Mouse (Mus musculus) stomach, embryonic 14.5 days (tissue): ENCODE data around the gene 4930426L09Rik. TPM values are rescaled to one million over a fixed set of nuclear protein-coding genes. Genes with fewer than 3 reads are reported as not detected.

Experiments used
- ATAC-seq: fragments of 200-750 bp; cut with Nextera tagmentation; 2 replicates; pipeline ENCODE4 v1.8.0; 2017; ENCODE audit warnings: low read depth, moderate TSS enrichment; ENCODE audit not compliant: insufficient number of reproducible peaks, insufficient read depth, low FRiP score
- H3K27ac ChIP-seq: fragments of 300-500 bp; sonication (generic); 2 replicates; pipeline ENCODE4 v1.5.1; 2014; ENCODE audit warnings: mild to moderate bottlenecking, low read length, moderate library complexity, mixed read lengths
- H3K27me3 ChIP-seq: fragments of 300-500 bp; sonication (generic); 2 replicates; pipeline ENCODE4 v1.6.1; 2014; ENCODE audit warnings: low read length, control low read depth, mixed read lengths; ENCODE audit not compliant: control insufficient read depth, insufficient read depth
- H3K36me3 ChIP-seq: fragments of 300-500 bp; sonication (generic); 2 replicates; pipeline ENCODE4 v1.6.1; 2014; ENCODE audit warnings: mild to moderate bottlenecking, control low read depth, low read length, moderate library complexity, mixed read lengths; ENCODE audit not compliant: control insufficient read depth, insufficient read depth
- H3K4me1 ChIP-seq: fragments of 300-500 bp; sonication (generic); 2 replicates; pipeline ENCODE4 v1.6.1; 2014; ENCODE audit warnings: low read length, control low read depth, mixed read lengths; ENCODE audit not compliant: control insufficient read depth, insufficient read depth
- H3K4me2 ChIP-seq: fragments of 300-500 bp; sonication (generic); replicated peaks from 2 replicates; pipeline ENCODE4 v1.6.1; 2014; ENCODE audit warnings: low read depth, low read length, control low read depth
- H3K4me3 ChIP-seq: fragments of 300-500 bp; sonication (generic); 2 replicates; pipeline ENCODE4 v1.5.1; 2014; ENCODE audit warnings: low read depth, low read length, control low read depth
- H3K9ac ChIP-seq: fragments of 300-500 bp; sonication (generic); replicated peaks from 2 replicates; pipeline ENCODE4 v1.6.1; 2014; ENCODE audit warnings: low read depth, mild to moderate bottlenecking, control low read depth, low read length, moderate library complexity, mixed read lengths
- H3K9me3 ChIP-seq: fragments of 300-500 bp; sonication (generic); 2 replicates; pipeline ENCODE4 v1.6.1; 2016; ENCODE audit warnings: low read depth, low read length, control low read depth; ENCODE audit not compliant: control insufficient read depth
- WGBS: fragments of 180-500 bp; shearing (Covaris S2); extraction: QIAGEN DNeasy Blood & Tissue Kit; methylation state at CpG from one replicate; pipeline ENCODE4 v1.1.7; 2014; 5-methylcytosine and 5-hydroxymethylcytosine counted together
- polyA plus RNA-seq: library from polyadenylated mRNA; unstranded; fragments of >200 nt; fragmentation: Nextera tagmentation; extraction: Ambion mirVana; gene quantifications from 2 replicates; pipeline ENCODE4 v1.2.1, GENCODE M21; 2014

Gene 4930426L09Rik
- polyA plus RNA-seq, 1 experiment from 2014 or later = 0.72 TPM

DNA sequence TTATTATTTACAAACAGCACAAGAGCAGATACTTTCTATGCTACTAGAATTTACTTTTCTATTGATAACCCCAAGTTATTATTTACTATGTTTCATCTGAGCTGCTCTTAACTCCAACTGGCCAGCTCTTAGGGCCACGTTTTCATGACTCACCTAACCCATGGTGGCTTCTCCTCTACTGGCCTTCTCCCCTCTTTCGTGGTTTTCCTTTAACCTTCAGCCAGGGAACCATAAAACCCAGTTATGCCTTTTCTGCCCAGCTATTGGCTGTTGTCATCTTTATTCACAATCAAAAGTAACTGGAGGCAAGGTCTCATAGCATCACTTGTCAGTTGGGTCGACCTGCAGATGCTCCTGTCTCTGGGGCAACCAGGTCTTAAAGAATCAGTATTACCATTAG lies 12.6 kb upstream of the 4930426L09Rik start:
- Histone ChIP-seq H3K9ac (no peak overlapping the region), H3K27ac (no peak overlapping the region), H3K36me3 (no peaks in the 10 kb centered on the region), H3K4me2 (no peak overlapping the region), H3K27me3 (no peaks in the 10 kb centered on the region), H3K4me3 (no peak overlapping the region), H3K4me1 (no peaks in the 10 kb centered on the region), H3K9me3 (0 out of 2 replicates have a peak, but pooled peaks cover 6% of the 10 kb centered on the region)
- no peak for ATAC-seq
- WGBS = 87% methylated on average over 3 of the region's 3 CpGs

DNA sequence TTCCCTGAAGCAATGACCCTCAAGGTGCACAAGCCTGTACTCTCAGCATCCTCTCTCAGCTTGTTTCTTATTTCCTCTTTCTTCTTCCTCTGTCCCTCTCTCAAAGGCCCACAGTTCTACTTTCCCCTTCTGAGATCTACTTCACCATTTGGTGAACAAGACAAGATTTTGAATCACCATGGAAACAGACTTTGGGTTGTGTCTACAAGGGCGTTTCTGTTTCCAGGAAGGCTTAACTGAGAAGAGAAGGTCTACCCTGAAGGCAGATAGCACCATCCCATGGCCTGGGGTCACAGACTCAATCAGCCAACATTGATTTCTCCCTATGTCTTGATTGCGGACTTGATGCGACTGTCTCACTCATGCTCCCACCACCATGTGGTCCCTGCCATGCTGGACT lies 9.3 kb upstream of the 4930426L09Rik start:
- Histone ChIP-seq H3K27ac (no peak overlapping the region), H3K4me3 (no peak overlapping the region), H3K4me2 (no peak overlapping the region), H3K9me3 (0 out of 2 replicates have a peak, but pooled peaks cover 6% of the 10 kb centered on the region), H3K27me3 (no peaks in the 10 kb centered on the region), H3K9ac (no peak overlapping the region), H3K36me3 (no peaks in the 10 kb centered on the region), H3K4me1 (no peaks in the 10 kb centered on the region)
- ATAC-seq = no peak
- WGBS = 84% methylated on average over 3 of the region's 3 CpGs

DNA sequence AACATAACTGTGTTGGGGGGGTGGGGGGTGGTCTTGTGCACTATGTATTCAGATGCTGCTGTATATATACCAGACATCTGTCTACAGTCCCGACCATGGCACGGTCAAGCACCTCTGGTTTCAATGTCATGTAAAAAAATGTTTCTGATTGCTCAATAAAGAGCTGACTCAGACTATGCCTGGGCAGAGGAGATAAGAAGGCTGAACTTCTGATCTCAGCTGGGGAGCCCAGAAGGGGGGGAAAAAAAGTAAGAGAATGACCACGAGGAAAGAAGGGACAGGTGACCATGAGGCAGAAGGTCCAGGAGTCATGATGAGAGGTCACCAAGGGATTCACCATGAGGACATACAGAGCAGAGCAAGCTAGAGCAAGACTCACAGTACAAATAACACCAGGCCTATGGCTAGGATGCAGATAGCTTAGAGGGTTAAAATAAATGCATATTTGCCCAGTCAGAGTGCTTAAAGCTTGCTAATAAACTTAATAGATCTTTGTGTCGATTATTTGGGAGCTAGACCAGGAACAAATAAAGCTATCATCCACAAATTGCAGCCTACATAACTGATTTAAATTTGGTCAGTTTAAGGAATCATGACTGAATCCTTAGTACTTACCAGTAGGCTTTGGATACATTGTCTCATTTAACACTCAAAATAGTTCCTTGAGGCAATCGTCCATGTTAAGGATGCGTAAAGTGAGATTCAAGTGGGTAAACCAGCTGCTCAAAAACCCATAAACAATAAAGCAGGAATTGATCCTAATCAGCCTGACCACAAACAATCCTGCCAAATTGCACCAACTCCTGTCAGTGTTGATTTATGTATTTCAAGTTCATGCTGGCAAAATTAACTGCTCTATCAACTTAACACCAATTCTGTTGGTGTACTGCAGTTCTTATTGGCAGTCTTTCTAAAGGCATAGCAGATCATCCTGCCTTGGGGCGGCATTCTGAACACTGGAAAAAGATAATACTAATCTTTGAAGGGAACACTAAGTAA lies 5.3 kb upstream of the 4930426L09Rik start:
- Histone ChIP-seq H3K4me1 (peaks cover 8% of the 10 kb centered on the region; the same call in 1 of the 2 replicates), H3K27me3 (no peaks in the 10 kb centered on the region), H3K9me3 (0 out of 2 replicates have a peak, but pooled peaks cover under 1% of the 10 kb centered on the region), H3K4me3 (no peak overlapping the region), H3K4me2 (no peak overlapping the region), H3K9ac (no peak overlapping the region), H3K27ac (no peak overlapping the region), H3K36me3 (no peaks in the 10 kb centered on the region)
- WGBS = 72% methylated on average over 7 of the region's 7 CpGs
- peak; percentile 69; the same call in 1 of the 2 replicates for ATAC-seq

DNA sequence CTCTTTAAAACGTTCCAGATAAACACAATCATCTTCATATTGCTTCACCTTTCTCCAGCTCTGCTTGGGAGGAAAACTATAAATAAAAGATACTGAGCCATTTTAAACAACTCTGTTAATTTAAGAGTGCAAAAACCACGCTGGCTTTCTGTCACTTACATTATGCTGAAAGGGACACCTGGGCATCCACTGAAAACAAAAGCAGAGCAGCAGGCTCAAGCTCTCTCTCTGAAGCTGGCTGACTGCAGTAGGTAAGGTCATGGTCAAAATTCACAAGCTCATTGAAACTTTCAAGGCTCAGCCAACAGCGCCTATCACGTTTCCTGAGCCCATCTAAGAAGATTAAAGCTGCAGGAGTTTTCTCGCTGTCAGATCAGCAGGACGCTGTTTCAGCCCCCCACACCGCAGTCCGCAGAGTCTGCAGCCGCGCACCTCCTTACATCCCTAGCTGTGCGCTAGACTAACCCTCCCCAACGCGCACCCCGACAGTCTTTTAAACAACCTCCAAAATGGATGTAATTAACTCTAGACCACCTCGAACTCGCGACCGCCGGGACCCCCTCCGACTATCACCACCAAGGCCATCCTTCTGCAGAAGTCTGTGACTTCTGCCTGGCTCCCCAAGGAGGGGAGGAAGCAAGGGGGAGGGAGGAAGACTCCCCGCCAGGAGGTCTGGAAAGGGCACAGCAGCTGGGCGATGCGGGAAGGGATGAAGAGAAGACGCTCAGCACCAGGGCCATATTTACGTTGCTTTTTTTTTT lies 1.5 kb upstream of the 4930426L09Rik start:
- peak overlapping the region; percentile 69 for H3K9ac ChIP-seq
- peak overlapping the region; percentile 30; the same call in 1 of the 2 replicates for H3K27ac ChIP-seq
- no peaks in the 10 kb centered on the region for H3K36me3 ChIP-seq
- WGBS = under 1% methylated on average over 25 of the region's 25 CpGs
- H3K9me3 ChIP-seq = no peaks in the 10 kb centered on the region
- peak overlapping the region; percentile 80 for H3K4me3 ChIP-seq
- ATAC-seq = no peak
- H3K4me1 ChIP-seq = peaks cover 8% of the 10 kb centered on the region; the same call in 1 of the 2 replicates
- H3K27me3 ChIP-seq = no peaks in the 10 kb centered on the region
- H3K4me2 ChIP-seq = peak overlapping the region; percentile 86

DNA sequence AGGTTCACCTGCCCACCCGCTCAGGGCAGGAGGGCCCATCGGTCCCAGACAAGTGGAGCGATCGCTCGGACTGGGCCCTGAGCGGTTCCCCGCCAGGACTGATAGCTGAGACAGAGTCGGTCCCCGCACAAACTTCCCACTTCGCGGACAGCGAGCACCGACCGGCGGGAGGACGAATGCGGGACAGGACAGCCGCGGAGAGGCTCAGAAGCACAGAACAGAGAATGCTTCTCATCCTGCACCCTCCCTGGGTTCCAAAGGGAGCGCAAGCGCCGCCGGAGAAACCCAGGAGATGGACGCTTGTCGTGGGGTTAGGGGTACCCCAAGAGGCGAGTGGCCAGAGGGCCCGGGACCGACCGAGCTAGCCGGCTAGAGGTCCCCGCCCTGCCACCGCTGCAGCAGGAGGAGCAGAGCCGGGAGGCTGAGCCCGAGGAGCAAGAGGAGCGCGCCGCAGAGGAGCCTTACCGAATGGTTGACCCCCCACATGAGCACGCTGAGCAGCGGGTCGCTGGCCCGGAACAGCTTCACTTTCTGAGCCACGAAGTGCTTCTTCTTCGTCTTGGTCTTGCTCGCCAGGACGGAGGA lies 664 bp upstream of the 4930426L09Rik start:
- Histone ChIP-seq H3K27ac (peak overlapping the region; percentile 91), H3K9ac (peak overlapping the region; percentile 69), H3K4me3 (peak overlapping the region; percentile 80), H3K4me1 (peaks cover 8% of the 10 kb centered on the region; the same call in 1 of the 2 replicates), H3K4me2 (peak overlapping the region; percentile 86), H3K27me3 (no peaks in the 10 kb centered on the region), H3K36me3 (no peaks in the 10 kb centered on the region), H3K9me3 (no peaks in the 10 kb centered on the region)
- ATAC-seq = peak; percentile 70
- under 1% methylated on average over 46 of the region's 46 CpGs for WGBS

DNA sequence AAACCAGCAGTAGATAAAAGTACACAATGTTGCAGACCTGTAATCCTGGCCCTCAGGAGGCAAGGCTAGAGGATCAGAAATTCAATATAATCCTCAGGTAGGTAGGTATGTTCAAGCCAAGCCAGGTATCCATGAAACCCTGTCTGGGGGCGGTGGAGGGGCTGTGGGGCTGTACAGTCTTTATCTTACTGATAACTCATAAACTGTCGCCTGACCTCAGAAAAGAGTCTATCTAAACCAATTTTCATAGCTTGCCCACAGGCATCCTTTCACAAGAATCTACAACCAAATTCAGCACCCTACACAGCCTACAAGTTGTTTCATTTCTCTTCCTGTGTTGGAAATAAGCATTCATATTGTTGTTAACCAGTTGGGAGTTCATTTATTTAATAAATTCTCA lies 1.3 kb downstream of the 4930426L09Rik start:
- no peak overlapping the region for H3K27ac ChIP-seq
- 93% methylated on average over 2 of the region's 2 CpGs for WGBS
- no peak overlapping the region for H3K4me2 ChIP-seq
- no peaks in the 10 kb centered on the region for H3K27me3 ChIP-seq
- H3K4me3 ChIP-seq = no peak overlapping the region
- no peaks in the 10 kb centered on the region for H3K36me3 ChIP-seq
- no peak for ATAC-seq
- no peak overlapping the region for H3K9ac ChIP-seq
- peaks cover 8% of the 10 kb centered on the region; the same call in 1 of the 2 replicates for H3K4me1 ChIP-seq
- H3K9me3 ChIP-seq = no peaks in the 10 kb centered on the region

DNA sequence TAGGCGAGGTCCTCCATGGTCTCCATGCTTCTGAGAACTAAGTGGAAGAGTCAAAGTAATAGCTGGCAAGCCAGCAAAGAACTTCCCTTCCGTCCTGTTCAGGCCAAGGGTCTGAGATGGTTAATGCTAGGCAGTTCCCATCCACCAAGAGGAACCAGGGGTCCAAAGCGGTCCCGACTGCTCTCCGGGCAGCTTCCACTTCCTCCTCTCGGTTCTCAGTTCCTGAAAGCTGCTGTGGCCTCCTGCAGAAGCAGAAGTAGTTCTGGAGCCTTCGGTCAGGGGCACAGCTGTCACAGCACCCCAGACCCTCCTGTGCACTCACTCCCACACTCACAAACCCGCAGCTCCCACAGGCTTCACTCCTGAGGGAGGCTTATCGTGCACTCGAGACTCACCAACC lies 6.7 kb downstream of the 4930426L09Rik start:
- Histone ChIP-seq H3K4me3 (no peak overlapping the region), H3K36me3 (no peaks in the 10 kb centered on the region), H3K4me2 (no peak overlapping the region), H3K27ac (no peak overlapping the region), H3K9ac (no peak overlapping the region), H3K9me3 (no peaks in the 10 kb centered on the region), H3K27me3 (no peaks in the 10 kb centered on the region), H3K4me1 (no peaks in the 10 kb centered on the region)
- 70% methylated on average over 10 of the region's 10 CpGs for WGBS
- ATAC-seq = no peak

DNA sequence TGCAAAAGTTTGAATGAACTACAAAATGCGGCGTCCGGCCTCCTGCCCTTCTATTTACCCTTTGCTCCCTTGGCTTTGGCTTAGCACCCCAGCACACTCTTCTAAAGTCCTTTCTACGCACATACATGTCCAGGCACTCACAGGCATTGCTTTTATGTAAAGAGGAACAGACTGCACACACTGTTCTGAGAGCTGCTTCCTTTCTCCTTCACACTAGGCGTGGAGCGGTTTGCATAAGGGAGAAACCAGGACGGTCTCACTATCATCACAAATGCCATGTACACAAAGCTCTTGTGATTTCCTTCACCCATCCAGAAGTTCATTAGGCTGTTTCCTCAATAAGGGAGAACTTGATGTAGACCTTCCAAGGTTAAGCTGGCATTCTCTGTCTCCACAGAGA lies 8.0 kb downstream of the 4930426L09Rik start:
- no peak overlapping the region for H3K4me2 ChIP-seq

More for the DNA sequence above, 8.0 kb downstream of the 4930426L09Rik start:
- no peak overlapping the region for H3K27ac ChIP-seq
- H3K36me3 ChIP-seq = no peaks in the 10 kb centered on the region
- no peak overlapping the region for H3K4me3 ChIP-seq
- H3K9ac ChIP-seq = no peak overlapping the region
- H3K4me1 ChIP-seq = no peaks in the 10 kb centered on the region
- WGBS = 81% methylated on average over 7 of the region's 7 CpGs
- no peaks in the 10 kb centered on the region for H3K27me3 ChIP-seq
- no peaks in the 10 kb centered on the region for H3K9me3 ChIP-seq
- no peak for ATAC-seq
